Comparison of ENCODE assay signal across 20 mouse cellular contexts in the genomic region with DNA sequence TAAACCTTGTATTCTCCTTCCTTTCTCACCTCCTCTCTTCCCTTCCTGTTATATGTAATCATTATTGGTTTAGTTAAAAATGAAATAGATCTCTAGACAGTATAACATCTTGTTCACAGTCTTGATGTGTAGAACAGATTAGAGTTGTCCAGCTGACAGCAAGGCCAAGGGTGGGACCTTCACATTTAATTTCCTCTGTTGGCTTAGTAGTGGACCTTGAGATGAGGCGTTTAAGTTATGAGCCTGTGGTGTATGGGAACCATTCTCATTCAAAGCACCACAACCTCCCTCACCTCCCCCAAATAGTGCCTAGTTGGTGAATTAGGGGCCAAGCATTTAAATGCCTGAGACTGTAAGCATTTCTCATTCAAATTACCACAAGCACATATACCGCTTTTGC.
"Had no signal": no experiment of that assay in that cellular context is flagged by ENCODE, and none has a peak within 500 bp of the region (broad histone marks: within the 10 kb centered on the region; RNA-seq: fewer than 3 reads in every experiment).

No protein-coding gene starts in this region.

- H3K27me3 ChIP-seq: lung, embryonic 15.5 days; midbrain, embryonic 12.5 days; neural tube, embryonic 13.5 days; neural tube, embryonic 15.5 days; stomach, embryonic 15.5 days had no signal

- H3K9ac ChIP-seq: liver, postnatal 0 days; lung, embryonic 15.5 days; midbrain, embryonic 12.5 days; neural tube, embryonic 13.5 days; neural tube, embryonic 15.5 days; stomach, embryonic 15.5 days had no signal

- H3K4me3 ChIP-seq: lung, embryonic 15.5 days; midbrain, embryonic 10.5 days; midbrain, embryonic 12.5 days; myocyte; neural tube, embryonic 13.5 days; neural tube, embryonic 15.5 days; stomach, embryonic 15.5 days had no signal

- H3K36me3 ChIP-seq: midbrain, embryonic 10.5 days; midbrain, embryonic 12.5 days; stomach, embryonic 15.5 days had no signal

- DNase-seq: liver, postnatal 0 days; lung, adult 2 months; lung, postnatal 14 days; lung, postnatal 36 days; midbrain, embryonic 14.5 days; right cerebral cortex, postnatal 14 days; thymus, adult 2 months; thymus, postnatal 25 days; thymus, postnatal 4 days had no signal

- ATAC-seq: liver, postnatal 0 days; lung, postnatal 0 days; midbrain, embryonic 16.5 days had no signal

- H3K27ac ChIP-seq: lung, embryonic 15.5 days; macrophage; midbrain, embryonic 10.5 days; midbrain, embryonic 12.5 days; neural tube, embryonic 13.5 days; neural tube, embryonic 15.5 days; stomach, embryonic 15.5 days; stomach, postnatal 0 days had no signal

- H3K4me2 ChIP-seq: lung, embryonic 15.5 days; midbrain, embryonic 12.5 days; neural tube, embryonic 13.5 days; neural tube, embryonic 15.5 days; stomach, embryonic 15.5 days had no signal

- H3K4me1 ChIP-seq: midbrain, embryonic 10.5 days; midbrain, embryonic 12.5 days; stomach, embryonic 15.5 days had no signal

- H3K9me3 ChIP-seq: lung, embryonic 15.5 days; midbrain, embryonic 10.5 days; midbrain, embryonic 12.5 days; neural tube, embryonic 13.5 days; neural tube, embryonic 15.5 days; stomach, embryonic 15.5 days had no signal
